In genomic region chr4:108196277-108196855, GRCm38 (mm10) we compare ENCODE assay signal across 10 mouse cellular contexts. TPM values are rescaled to one million over a fixed set of nuclear protein-coding genes. Genes with fewer than 3 reads are reported as not detected.
DNase-seq lines count a peak whose midpoint lies in the region; ATAC-seq lines count a peak whose summit lies in the region.
"Had no signal": no experiment of that assay in that cellular context is flagged by ENCODE, and none has a peak within 500 bp of the region (broad histone marks: within the 10 kb centered on the region; RNA-seq: fewer than 3 reads in every experiment).

No protein-coding gene starts in this region.

- WGBS in midbrain, embryonic 14.5 days, result 62% methylated on average over 6 of the region's 6 CpGs
- WGBS in midbrain, embryonic 11.5 days, result 69% methylated on average over 6 of the region's 6 CpGs
- WGBS in embryonic facial prominence, embryonic 13.5 days, result 50% methylated on average over 6 of the region's 6 CpGs
- 76% methylated on average over 6 of the region's 6 CpGs for WGBS in limb, embryonic 10.5 days

- no peaks in the 10 kb centered on the region for H3K4me1 ChIP-seq in midbrain, embryonic 14.5 days (ENCODE audit: control insufficient read depth, insufficient read depth, low read length)
- no peaks in the 10 kb centered on the region for H3K4me1 ChIP-seq in midbrain, embryonic 11.5 days (ENCODE audit: control insufficient read depth, insufficient read depth, low read length)
- peaks cover 5% of the 10 kb centered on the region; the same call in 1 of the 2 replicates for H3K4me1 ChIP-seq in embryonic facial prominence, embryonic 13.5 days
- H3K4me1 ChIP-seq in limb, embryonic 10.5 days, result 0 out of 2 replicates have a peak, but pooled peaks cover 3% of the 10 kb centered on the region
- H3K4me1 ChIP-seq: megakaryocyte, embryonic 14.5 days had no signal

- H3K27me3 ChIP-seq in midbrain, embryonic 14.5 days (ENCODE audit: control insufficient read depth, insufficient read depth, low read length), result no peaks in the 10 kb centered on the region
- no peaks in the 10 kb centered on the region for H3K27me3 ChIP-seq in midbrain, embryonic 11.5 days (ENCODE audit: control insufficient read depth, insufficient read depth, low read length)
- H3K27me3 ChIP-seq in embryonic facial prominence, embryonic 13.5 days, result no peaks in the 10 kb centered on the region
- no peaks in the 10 kb centered on the region for H3K27me3 ChIP-seq in limb, embryonic 10.5 days (ENCODE audit: low read depth, poor library complexity, severe bottlenecking)

- no peak overlapping the region for H3K4me3 ChIP-seq in midbrain, embryonic 14.5 days (replicated peaks; ENCODE audit: low read depth, low read length)
- H3K4me3 ChIP-seq in midbrain, embryonic 11.5 days (ENCODE audit: low read depth, low read length), result no peak overlapping the region
- H3K4me3 ChIP-seq in embryonic facial prominence, embryonic 13.5 days, result no peak overlapping the region
- H3K4me3 ChIP-seq in limb, embryonic 10.5 days, result no peak overlapping the region
- H3K4me3 ChIP-seq: megakaryocyte, embryonic 14.5 days had no signal

- H3K36me3 ChIP-seq in midbrain, embryonic 14.5 days (ENCODE audit: control insufficient read depth, insufficient read depth, low read length), result no peaks in the 10 kb centered on the region
- no peaks in the 10 kb centered on the region for H3K36me3 ChIP-seq in midbrain, embryonic 11.5 days (ENCODE audit: control insufficient read depth, insufficient read depth, low read length)
- no peaks in the 10 kb centered on the region for H3K36me3 ChIP-seq in embryonic facial prominence, embryonic 13.5 days
- H3K36me3 ChIP-seq in limb, embryonic 10.5 days, result no peaks in the 10 kb centered on the region

- ATAC-seq in midbrain, embryonic 14.5 days (ENCODE audit: low FRiP score, low TSS enrichment), result no peak
- ATAC-seq in midbrain, embryonic 11.5 days (ENCODE audit: low FRiP score), result no peak
- ATAC-seq in embryonic facial prominence, embryonic 13.5 days (ENCODE audit: insufficient number of reproducible peaks, insufficient read depth, low FRiP score, low TSS enrichment, low read depth), result no peak

- H3K9me3 ChIP-seq in midbrain, embryonic 14.5 days (ENCODE audit: control insufficient read depth, low read length), result no peaks in the 10 kb centered on the region
- no peaks in the 10 kb centered on the region for H3K9me3 ChIP-seq in midbrain, embryonic 11.5 days (ENCODE audit: control insufficient read depth, low read length)
- no peaks in the 10 kb centered on the region for H3K9me3 ChIP-seq in embryonic facial prominence, embryonic 13.5 days
- H3K9me3 ChIP-seq in limb, embryonic 10.5 days (replicated peaks), result no peaks in the 10 kb centered on the region
- H3K9me3 ChIP-seq: megakaryocyte, embryonic 14.5 days had no signal

- H3K27ac ChIP-seq in midbrain, embryonic 14.5 days (replicated peaks; ENCODE audit: low read depth, low read length), result no peak overlapping the region
- no peak overlapping the region for H3K27ac ChIP-seq in midbrain, embryonic 11.5 days (ENCODE audit: low read depth, low read length)
- peak overlapping the region; percentile 66 for H3K27ac ChIP-seq in embryonic facial prominence, embryonic 13.5 days
- H3K27ac ChIP-seq in limb, embryonic 10.5 days, result 0 out of 2 replicates have a peak overlapping the region, but pooled peaks have one; percentile 28

- H3K4me2 ChIP-seq in midbrain, embryonic 14.5 days (ENCODE audit: low read length), result no peak overlapping the region
- no peak overlapping the region for H3K4me2 ChIP-seq in midbrain, embryonic 11.5 days
- H3K4me2 ChIP-seq in embryonic facial prominence, embryonic 13.5 days, result no peak overlapping the region

- DNase-seq in adrenal gland, postnatal 10 days, result peak; percentile 58
- DNase-seq in adrenal gland, adult 8-10 months, result no peak
- DNase-seq in midbrain, embryonic 14.5 days, result peak; percentile 4
- DNase-seq in midbrain, embryonic 11.5 days (ENCODE audit: low spot score, missing footprints), result no peak
- no peak for DNase-seq in limb, embryonic 10.5 days (ENCODE audit: low spot score)
- DNase-seq in frontal cortex, postnatal 36 days (ENCODE audit: low spot score in 2 of 2), result no peak
- DNase-seq in kidney, adult 18-20 months, result no peak

- H3K9ac ChIP-seq in midbrain, embryonic 14.5 days (replicated peaks; ENCODE audit: low read length), result no peak overlapping the region
- H3K9ac ChIP-seq in midbrain, embryonic 11.5 days (ENCODE audit: low read length), result no peak overlapping the region
- H3K9ac ChIP-seq in embryonic facial prominence, embryonic 13.5 days, result 0 out of 2 replicates have a peak overlapping the region, but pooled peaks have one; percentile 27

RNA-seq across cellular contexts. Expression of gene Zyg11a, which starts 21.5 kb away (rescaled TPM):
- total RNA-seq in adrenal gland, postnatal 10 days (2021), result 1 to 10 TPM in 1 of 2 experiments, under 1 TPM in 1; 0.91 to 1.2 TPM
- total RNA-seq in adrenal gland, adult 8-10 months (2022), result 1 to 10 TPM in 1 of 4 experiments, under 1 TPM in 3; 0.32 to 1.0 (median 0.73) TPM
- polyA plus RNA-seq in midbrain, embryonic 14.5 days (2014; fragmentation: Nextera tagmentation; extraction: Ambion mirVana), result not detected in 2 replicates
- not detected in 2 replicates for polyA plus RNA-seq in midbrain, embryonic 11.5 days (2014; fragmentation: Nextera tagmentation; extraction: Ambion mirVana)
- 0.14 TPM in 1 of 2 replicates, not detected in the other for polyA plus RNA-seq in embryonic facial prominence, embryonic 13.5 days (2015; fragmentation: Nextera tagmentation; extraction: Ambion mirVana)
- polyA plus RNA-seq in limb, embryonic 10.5 days (2016; fragmentation: Nextera tagmentation; extraction: Ambion mirVana), result 0.13 TPM in 1 of 2 replicates, not detected in the other
- total RNA-seq: left cerebral cortex, postnatal 36 days had no signal

RNA-seq across cellular contexts. Expression of gene Echdc2, which starts 31.1 kb away (rescaled TPM):
- total RNA-seq in adrenal gland, postnatal 10 days (2021), result 10 to 100 TPM; 29.1 to 33.8 TPM
- total RNA-seq in adrenal gland, adult 8-10 months (2022), result 10 to 100 TPM; 22.1 to 28.1 (median 26.8) TPM
- polyA plus RNA-seq in midbrain, embryonic 14.5 days (2014; fragmentation: Nextera tagmentation; extraction: Ambion mirVana), result 6.3 and 7.6 TPM in 2 replicates
- 11.7 and 13.8 TPM in 2 replicates for polyA plus RNA-seq in midbrain, embryonic 11.5 days (2014; fragmentation: Nextera tagmentation; extraction: Ambion mirVana)
- 45.0 and 47.9 TPM in 2 replicates for polyA plus RNA-seq in embryonic facial prominence, embryonic 13.5 days (2015; fragmentation: Nextera tagmentation; extraction: Ambion mirVana)
- 31.2 and 32.9 TPM in 2 replicates for polyA plus RNA-seq in limb, embryonic 10.5 days (2016; fragmentation: Nextera tagmentation; extraction: Ambion mirVana)

RNA-seq across cellular contexts. Expression of gene Scp2, which starts 51.6 kb away (rescaled TPM):
- total RNA-seq in adrenal gland, postnatal 10 days (2021), result 100 to 1,000 TPM; 444 to 569 TPM
- total RNA-seq in adrenal gland, adult 8-10 months (2022), result 100 to 1,000 TPM; 204 to 358 (median 307) TPM
- polyA plus RNA-seq in midbrain, embryonic 14.5 days (2014; fragmentation: Nextera tagmentation; extraction: Ambion mirVana), result 210 and 212 TPM in 2 replicates
- polyA plus RNA-seq in midbrain, embryonic 11.5 days (2014; fragmentation: Nextera tagmentation; extraction: Ambion mirVana), result 233 and 236 TPM in 2 replicates
- 176 and 190 TPM in 2 replicates for polyA plus RNA-seq in embryonic facial prominence, embryonic 13.5 days (2015; fragmentation: Nextera tagmentation; extraction: Ambion mirVana)
- 138 TPM in 2 replicates for polyA plus RNA-seq in limb, embryonic 10.5 days (2016; fragmentation: Nextera tagmentation; extraction: Ambion mirVana)

Comparison
In these comparisons a context has a peak if more than half of its experiments do, and no peak if none do; other contexts are left out.
1. DNase-seq: peak in adrenal gland, postnatal 10 days (single experiment) and midbrain, embryonic 14.5 days (single experiment); none in adrenal gland, adult 8-10 months (single experiment), midbrain, embryonic 11.5 days (single experiment), limb, embryonic 10.5 days (single experiment), frontal cortex, postnatal 36 days (0 of 2) and kidney, adult 18-20 months (single experiment).
2. H3K27ac ChIP-seq: peak in embryonic facial prominence, embryonic 13.5 days (single experiment) and limb, embryonic 10.5 days (single experiment); none in midbrain, embryonic 14.5 days (single experiment) and midbrain, embryonic 11.5 days (single experiment).